Mouse (Mus musculus): ENCODE results near the gene Mcpt9. TPM values are rescaled to one million over a fixed set of nuclear protein-coding genes. Genes with fewer than 3 reads are reported as not detected.
"Not testable (repeated sequence)": the region's sequence is repeated elsewhere in the genome, so short reads cannot be mapped to it uniquely, and the experiment has no call there.

Gene Mcpt9
- total and polyA plus RNA-seq, 3 experiments, result 0.08 TPM; not detected in 2

- Histone ChIP-seq H3K4me1 (ENCODE audit: control insufficient read depth in 1 of 2, insufficient read depth in 2 of 2, low read length in 2 of 2) (no peaks in the 10 kb centered on the region), H3K9ac (ENCODE audit: control insufficient read depth, low read depth, low read length, poor library complexity, severe bottlenecking) (no peak overlapping the region), H3K27me3 (ENCODE audit: control insufficient read depth in 1 of 2, insufficient read depth in 2 of 2, low read length in 2 of 2) (no peaks in the 10 kb centered on the region; a peak in 1 of 4 replicates), H3K4me3 (ENCODE audit: control insufficient read depth in 1 of 2, insufficient read depth in 1 of 2, low read depth in 2 of 2, low read length in 2 of 2) (no peak overlapping the region), H3K79me2 (ENCODE audit: control insufficient read depth, insufficient read depth, low read length, poor library complexity) (no peaks in the 10 kb centered on the region), H3K9me3 (replicated peaks; ENCODE audit: insufficient read depth, low read length) (no peaks in the 10 kb centered on the region), H3K27ac (ENCODE audit: control insufficient read depth, low read depth, low read length) (no peak overlapping the region), H3K36me3 (ENCODE audit: control insufficient read depth in 1 of 2, insufficient read depth in 2 of 2, low read length in 2 of 2) (no peaks in the 10 kb centered on the region)
- DNase-seq (ENCODE audit: low read depth, low spot score), result no peak
- no peak for TF ChIP-seq CTCF (IDR thresholded peaks at IDR 0.05 in 2 of 3, conservative IDR thresholded peaks at IDR 0.05 in 1 of 3; ENCODE audit: control insufficient read depth in 1 of 3, insufficient read depth in 1 of 3, low read depth in 2 of 3, low read length in 3 of 3, poor library complexity in 1 of 3, severe bottlenecking in 1 of 3)
- no peak for TF ChIP-seq GABPA (IDR thresholded peaks at IDR 0.05; ENCODE audit: low read depth, low read length)
- TF ChIP-seq TBP (IDR thresholded peaks at IDR 0.05; ENCODE audit: low read depth, low read length), result no peak
- TF ChIP-seq RAD21 (IDR thresholded peaks at IDR 0.05; ENCODE audit: low read depth, low read length), result no peak
- TF ChIP-seq E2F4 (IDR thresholded peaks at IDR 0.05; ENCODE audit: borderline replicate concordance, low read depth, low read length), result no peak
- TF ChIP-seq ZNF384 (IDR thresholded peaks at IDR 0.05; ENCODE audit: low read depth, low read length), result no peak
These were observed 4.1 kb upstream of the Mcpt9 start for GRCm38 (mm10) chr14:56034433-56034832.

DNA sequence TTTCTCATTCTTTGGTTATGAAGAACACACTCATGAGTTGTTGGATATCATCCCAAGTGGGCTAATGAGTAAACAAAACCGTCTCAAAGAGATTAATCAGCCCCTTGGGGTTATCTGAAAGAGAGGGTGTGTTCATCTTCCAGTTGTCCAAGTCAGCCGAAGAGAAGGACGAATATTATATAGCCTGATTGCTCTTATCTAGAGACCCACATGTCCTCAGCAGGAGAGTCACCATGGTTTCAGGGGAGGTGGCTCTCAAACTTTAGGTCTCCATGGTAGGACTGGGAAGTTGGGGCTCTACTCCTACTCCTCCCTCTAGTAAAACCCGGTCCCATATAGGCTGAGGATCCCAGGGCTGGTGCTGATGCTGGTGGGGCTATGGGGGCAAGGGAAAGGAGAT is 9.0 kb downstream of the Mcpt9 start:
- H3K27ac ChIP-seq (ENCODE audit: control insufficient read depth, low read depth, low read length), result not testable (repeated sequence)

DNA sequence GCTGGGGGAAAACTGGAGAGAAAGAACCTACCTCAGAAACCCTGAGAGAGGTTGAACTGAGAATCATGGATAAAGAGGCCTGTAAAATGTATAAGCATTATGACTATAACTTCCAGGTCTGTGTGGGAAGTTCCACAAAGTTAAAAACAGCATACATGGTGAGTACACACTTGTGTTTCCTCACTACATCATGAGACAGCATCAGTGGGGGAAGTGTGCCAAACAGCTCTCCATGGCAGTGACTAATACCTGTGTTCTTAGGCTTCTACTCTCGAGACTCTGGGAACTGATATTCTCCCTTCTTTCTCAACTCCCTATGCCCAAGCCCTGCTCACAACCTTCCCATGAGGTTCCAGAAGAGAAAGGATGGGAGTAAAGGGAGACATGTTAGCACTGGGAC is 10.8 kb downstream of the Mcpt9 start:
- H3K9ac ChIP-seq (ENCODE audit: control insufficient read depth, low read depth, low read length, poor library complexity, severe bottlenecking), result no peak overlapping the region
- no peak overlapping the region for H3K27ac ChIP-seq (ENCODE audit: control insufficient read depth, low read depth, low read length)

More for the DNA sequence above, 9.0 kb downstream of the Mcpt9 start:
- not testable (repeated sequence) for H3K9me3 ChIP-seq (replicated peaks; ENCODE audit: insufficient read depth, low read length); H3K27me3 ChIP-seq (ENCODE audit: control insufficient read depth in 1 of 2, insufficient read depth in 2 of 2, low read length in 2 of 2); H3K36me3 ChIP-seq (ENCODE audit: control insufficient read depth in 1 of 2, insufficient read depth in 2 of 2, low read length in 2 of 2); H3K4me3 ChIP-seq (ENCODE audit: control insufficient read depth in 1 of 2, insufficient read depth in 1 of 2, low read depth in 2 of 2, low read length in 2 of 2); H3K4me1 ChIP-seq (ENCODE audit: control insufficient read depth in 1 of 2, insufficient read depth in 2 of 2, low read length in 2 of 2); H3K79me2 ChIP-seq (ENCODE audit: control insufficient read depth, insufficient read depth, low read length, poor library complexity); H3K9ac ChIP-seq (ENCODE audit: control insufficient read depth, low read depth, low read length, poor library complexity, severe bottlenecking)
- DNase-seq (ENCODE audit: low read depth, low spot score), result peak; percentile 9

GRCm38 (mm10) chr14:56017671-56018070 is 12.6 kb downstream of the Mcpt9 start, which contains the start of gene Mcpt1:
TSS of gene Mcpt1 (plus strand) at chr14:56017971.
- not testable (repeated sequence) for H3K79me2 ChIP-seq (ENCODE audit: control insufficient read depth, insufficient read depth, low read length, poor library complexity); H3K4me1 ChIP-seq (ENCODE audit: control insufficient read depth in 1 of 2, insufficient read depth in 2 of 2, low read length in 2 of 2); H3K9me3 ChIP-seq (replicated peaks; ENCODE audit: insufficient read depth, low read length)

More for the DNA sequence above, 10.8 kb downstream of the Mcpt9 start:
- Histone ChIP-seq H3K79me2 (ENCODE audit: control insufficient read depth, insufficient read depth, low read length, poor library complexity) (no peaks in the 10 kb centered on the region), H3K4me3 (ENCODE audit: control insufficient read depth in 1 of 2, insufficient read depth in 1 of 2, low read depth in 2 of 2, low read length in 2 of 2) (no peak overlapping the region), H3K36me3 (ENCODE audit: control insufficient read depth in 1 of 2, insufficient read depth in 2 of 2, low read length in 2 of 2) (peaks cover 0 to under 1% of the 10 kb centered on the region in 2 experiments; a peak in 2 of 4 replicates), H3K4me1 (ENCODE audit: control insufficient read depth in 1 of 2, insufficient read depth in 2 of 2, low read length in 2 of 2) (no peaks in the 10 kb centered on the region), H3K27me3 (ENCODE audit: control insufficient read depth in 1 of 2, insufficient read depth in 2 of 2, low read length in 2 of 2) (no peaks in the 10 kb centered on the region), H3K9me3 (replicated peaks; ENCODE audit: insufficient read depth, low read length) (no peaks in the 10 kb centered on the region)
- no peak for DNase-seq (ENCODE audit: low read depth, low spot score)
- no peak for TF ChIP-seq CHD1 (IDR thresholded peaks at IDR 0.05; ENCODE audit: low read depth, low read length)
- no peak for TF ChIP-seq GATA1 (IDR thresholded peaks at IDR 0.05; ENCODE audit: low read depth, low read length)
- TF ChIP-seq CTCF (IDR thresholded peaks at IDR 0.05 in 2 of 3, conservative IDR thresholded peaks at IDR 0.05 in 1 of 3; ENCODE audit: control insufficient read depth in 1 of 3, insufficient read depth in 1 of 3, low read depth in 2 of 3, low read length in 3 of 3, poor library complexity in 1 of 3, severe bottlenecking in 1 of 3), result no peak
- TF ChIP-seq CHD2 (IDR thresholded peaks at IDR 0.05; ENCODE audit: low read length), result no peak
- TF ChIP-seq MAX (IDR thresholded peaks at IDR 0.05; ENCODE audit: low read length), result no peak
- no peak for TF ChIP-seq MYB (IDR thresholded peaks at IDR 0.05; ENCODE audit: low read depth, low read length)
- no peak for TF ChIP-seq TBP (IDR thresholded peaks at IDR 0.05; ENCODE audit: low read depth, low read length)
- no peak for TF ChIP-seq KAT2A (conservative IDR thresholded peaks at IDR 0.05; ENCODE audit: low read depth, low read length)
- no peak for TF ChIP-seq MXI1 (IDR thresholded peaks at IDR 0.05; ENCODE audit: low read depth, low read length)
- no peak for TF ChIP-seq TAL1 (IDR thresholded peaks at IDR 0.05; ENCODE audit: low read length)
- TF ChIP-seq HCFC1 (IDR thresholded peaks at IDR 0.05; ENCODE audit: low read depth, low read length), result no peak
- no peak for TF ChIP-seq GABPA (IDR thresholded peaks at IDR 0.05; ENCODE audit: low read depth, low read length)
- TF ChIP-seq NELFE (IDR thresholded peaks at IDR 0.05; ENCODE audit: low read depth, low read length), result no peak
- TF ChIP-seq EP300 (IDR thresholded peaks at IDR 0.05; ENCODE audit: low read depth in 1 of 2, low read length in 2 of 2), result no peak
- no peak for TF ChIP-seq USF2 (IDR thresholded peaks at IDR 0.05; ENCODE audit: borderline replicate concordance in 1 of 2, insufficient read depth in 1 of 2, low read depth in 1 of 2, low read length in 2 of 2)
- TF ChIP-seq SMC3 (IDR thresholded peaks at IDR 0.05; ENCODE audit: low read depth, low read length), result no peak

More at GRCm38 (mm10) chr14:56017671-56018070, 12.6 kb downstream of the Mcpt9 start, which contains the start of gene Mcpt1:
- H3K4me3 ChIP-seq (ENCODE audit: control insufficient read depth in 1 of 2, insufficient read depth in 1 of 2, low read depth in 2 of 2, low read length in 2 of 2); H3K36me3 ChIP-seq (ENCODE audit: control insufficient read depth in 1 of 2, insufficient read depth in 2 of 2, low read length in 2 of 2); DNase-seq (ENCODE audit: low read depth, low spot score); H3K27me3 ChIP-seq (ENCODE audit: control insufficient read depth in 1 of 2, insufficient read depth in 2 of 2, low read length in 2 of 2); H3K27ac ChIP-seq (ENCODE audit: control insufficient read depth, low read depth, low read length); H3K9ac ChIP-seq (ENCODE audit: control insufficient read depth, low read depth, low read length, poor library complexity, severe bottlenecking): not testable (repeated sequence)

Data from MEL (cell line).